Mouse (Mus musculus): ENCODE measurements at regions not wholly inside any gene's neighbourhood (a gene's known extent, or its start where the extent isn't known, plus 50 kb on each side); places are given as distances from the start of the nearest gene placed in this dataset.

GRCm38 (mm10) chr8:126529409-126529808, 54.5 kb upstream of the Tarbp1 start:
- TF ChIP-seq CTCF (IDR thresholded peaks at IDR 0.05; ENCODE audit: low read depth), result no peak
- TF ChIP-seq EP300 (IDR thresholded peaks at IDR 0.05; ENCODE audit: low read depth), result no peak
